Mouse (Mus musculus): Measurements from ENCODE around the gene Plxna2.

DNA sequence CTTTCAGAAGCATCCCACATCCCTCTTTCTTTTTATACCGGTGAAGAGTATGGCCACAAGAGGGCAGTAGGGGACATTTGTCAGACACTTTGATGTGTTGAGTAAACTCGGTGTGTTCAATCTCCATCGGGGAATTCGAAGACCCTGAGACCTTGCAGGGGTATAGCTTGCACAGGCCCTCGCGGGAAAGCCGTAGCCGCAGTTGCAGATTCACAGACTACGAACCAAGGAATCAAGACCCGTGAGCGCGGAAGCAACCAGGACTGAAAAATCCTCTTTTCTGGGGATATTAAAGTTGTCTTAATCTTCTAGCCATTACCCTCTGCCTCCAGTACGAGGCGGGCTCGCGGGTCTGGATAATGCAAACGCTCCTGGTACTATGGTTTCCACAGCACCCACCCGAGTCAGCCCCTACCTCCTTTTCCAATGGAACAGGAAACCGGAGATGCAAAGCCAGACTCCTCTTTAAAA lies 858 bp downstream of the Plxna2 start:
- TF ChIP-seq POLR2A (IDR thresholded peaks at IDR 0.05; ENCODE audit: extremely low read depth, insufficient read depth, low read length), result no peak
- peak; percentile 32; the same call in 1 of the 2 replicates for TF ChIP-seq CTCF (IDR thresholded peaks at IDR 0.05; ENCODE audit: extremely low read depth, insufficient read depth, low read length)

All from cortical plate, adult 2 months (tissue).